22 mouse cellular contexts compared by ENCODE assay signal in the genomic region with DNA sequence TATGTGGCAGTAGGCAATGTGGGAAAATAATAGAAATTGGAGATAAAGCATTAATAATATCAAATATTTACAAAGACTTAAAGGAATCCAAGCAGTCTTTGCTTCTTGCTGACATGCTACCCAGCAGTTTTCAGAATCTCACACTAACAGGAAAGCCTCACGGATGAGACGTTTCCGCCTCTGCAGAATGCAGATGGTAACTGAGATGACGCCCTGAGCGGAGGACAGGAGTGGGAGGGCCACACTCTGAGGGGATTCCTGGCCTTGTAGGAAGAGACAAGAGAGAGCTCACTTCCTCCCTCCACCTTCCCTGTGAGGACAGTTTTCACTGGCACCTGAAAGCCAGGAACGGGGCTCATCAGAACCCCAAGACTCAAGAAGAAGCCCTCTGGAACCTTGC.
"Had no signal": no experiment of that assay in that cellular context is flagged by ENCODE, and none has a peak within 500 bp of the region (broad histone marks: within the 10 kb centered on the region; RNA-seq: fewer than 3 reads in every experiment).

No protein-coding gene starts in this region.

- DNase-seq: kidney, adult 18-20 months; kidney, adult 9 months; kidney, postnatal 14 days; kidney, postnatal 4 days; layer of hippocampus, adult 9-11 months; layer of hippocampus, postnatal 36 days; left cerebral cortex, postnatal 4 days; liver; liver, embryonic 13.5 days; lung, embryonic 14.5 days; right cerebral cortex, postnatal 25 days; spleen, adult 18-20 months; thymus, adult 18-20 months; thymus, postnatal 36 days had no signal

- H3K4me1 ChIP-seq: liver, embryonic 13.5 days; midbrain, embryonic 13.5 days; stomach, embryonic 15.5 days had no signal

- H3K9ac ChIP-seq: limb, embryonic 13.5 days; liver, embryonic 13.5 days; lung, embryonic 14.5 days; midbrain, embryonic 13.5 days; stomach, embryonic 15.5 days had no signal

- ATAC-seq: intestine, embryonic 16.5 days; lung, postnatal 0 days; midbrain, embryonic 13.5 days; midbrain, embryonic 16.5 days had no signal

- H3K27me3 ChIP-seq: limb, embryonic 13.5 days; liver, embryonic 13.5 days; midbrain, embryonic 13.5 days; stomach, embryonic 15.5 days had no signal

- H3K36me3 ChIP-seq: limb, embryonic 13.5 days; liver, embryonic 13.5 days; midbrain, embryonic 13.5 days; stomach, embryonic 15.5 days had no signal

- H3K4me2 ChIP-seq: limb, embryonic 13.5 days; liver, embryonic 13.5 days; lung, embryonic 14.5 days; midbrain, embryonic 13.5 days; stomach, embryonic 15.5 days had no signal

- H3K4me3 ChIP-seq: left cerebral cortex, adult 2 months; limb, embryonic 13.5 days; liver, embryonic 13.5 days; midbrain, embryonic 13.5 days; stomach, embryonic 15.5 days had no signal

- H3K9me3 ChIP-seq: limb, embryonic 13.5 days; liver, embryonic 13.5 days; midbrain, embryonic 13.5 days; stomach, embryonic 15.5 days had no signal

- H3K27ac ChIP-seq: left cerebral cortex, adult 2 months; limb, embryonic 13.5 days; liver, embryonic 13.5 days; macrophage; midbrain, embryonic 13.5 days; stomach, embryonic 15.5 days had no signal
